Mouse (Mus musculus) CH12.LX (cell line): ENCODE results near the gene Atp23. TPM values are rescaled to one million over a fixed set of nuclear protein-coding genes. Genes with fewer than 3 reads are reported as not detected.

Source experiments
- DNase-seq: peaks from one replicate; pipeline ENCODE4 v3.0.0-alpha.2; 2013; ENCODE audit errors: extremely low read depth
- H3K27ac ChIP-seq: 2 replicates; pipeline ENCODE4 v1.5.1; 2012; ENCODE audit warnings: low read depth, mild to moderate bottlenecking, control low read depth, moderate library complexity; ENCODE audit not compliant: insufficient read depth
- H3K27me3 ChIP-seq: replicated peaks from 2 replicates; pipeline ENCODE3; 2012; ENCODE audit warnings: inconsistent platforms
- H3K36me3 ChIP-seq, 2 experiments: replicated peaks in 1 of 2; 2 replicates each; pipeline versions ENCODE3 to v1.6.1; 2012; ENCODE audit warnings: inconsistent platforms in 1 of 2, low read length in 1 of 2, mild to moderate bottlenecking in 1 of 2, mixed read lengths in 1 of 2, moderate library complexity in 1 of 2; ENCODE audit not compliant: control insufficient read depth in 1 of 2, insufficient read depth in 1 of 2
- H3K4me1 ChIP-seq, 2 experiments: 2 replicates each; pipeline ENCODE4 v1.6.1; 2012; ENCODE audit warnings: inconsistent platforms in 1 of 2, moderate library complexity in 1 of 2; ENCODE audit not compliant: insufficient read depth in 2 of 2, control insufficient read depth in 1 of 2
- H3K4me2 ChIP-seq: 2 replicates; pipeline ENCODE4 v1.6.1; 2012; ENCODE audit warnings: low read depth, mild to moderate bottlenecking, control low read depth; ENCODE audit not compliant: poor library complexity, insufficient read depth, severe bottlenecking
- H3K4me3 ChIP-seq, 3 experiments: fragments of 150-350 bp in 1 of 3; sonication (generic) in 1 of 3; replicated peaks in 1 of 3; 2 replicates each; pipeline versions ENCODE3 to v1.5.1; 2011 to 2012; ENCODE audit warnings: low read depth in 2 of 3, low read length in 2 of 3, mild to moderate bottlenecking in 2 of 3, moderate library complexity in 2 of 3, control low read depth in 1 of 3, improper control_type of control experiment in 1 of 3, inconsistent platforms in 1 of 3, mixed read lengths in 1 of 3; ENCODE audit not compliant: poor library complexity in 1 of 3
- H3K79me2 ChIP-seq: replicated peaks from 2 replicates; pipeline ENCODE4 v1.6.1; 2012; ENCODE audit warnings: mild to moderate bottlenecking, moderate library complexity; ENCODE audit not compliant: control insufficient read depth, poor library complexity, insufficient read depth, severe bottlenecking; ENCODE audit errors: extremely low read depth
- H3K9ac ChIP-seq: 2 replicates; pipeline ENCODE4 v1.6.1; 2012; ENCODE audit warnings: low read depth, mild to moderate bottlenecking, control low read depth, moderate library complexity; ENCODE audit not compliant: insufficient read depth
- H3K9me3 ChIP-seq: replicated peaks from 2 replicates; pipeline ENCODE3; 2012; ENCODE audit warnings: low read length, inconsistent platforms, mixed read lengths
- CTCF ChIP-seq, 2 experiments: IDR thresholded peaks in 1 of 2; conservative IDR thresholded peaks in 1 of 2; 2 replicates each; pipeline ENCODE4 v1.5.1; 2011 to 2012; ENCODE audit warnings: low read depth in 2 of 2, low read length in 2 of 2, improper control_type of control experiment in 1 of 2, inconsistent platforms in 1 of 2, mild to moderate bottlenecking in 1 of 2, moderate library complexity in 1 of 2
- ELF1 ChIP-seq: IDR thresholded peaks from 2 replicates; pipeline ENCODE4 v1.6.1; 2014; ENCODE audit warnings: low read depth, mild to moderate bottlenecking, inconsistent platforms, low read length, improper control_type of control experiment
- HCFC1 ChIP-seq: IDR thresholded peaks from 2 replicates; pipeline ENCODE4 v1.6.1; 2012; ENCODE audit warnings: low read depth, mild to moderate bottlenecking, inconsistent platforms, low read length, improper control_type of control experiment
- IRF4 ChIP-seq: IDR thresholded peaks from 2 replicates; pipeline ENCODE4 v1.6.1; 2014; ENCODE audit warnings: low read depth, mild to moderate bottlenecking, inconsistent platforms, low read length, improper control_type of control experiment
- JUN ChIP-seq: IDR thresholded peaks from 2 replicates; pipeline ENCODE4 v1.6.1; 2011; ENCODE audit warnings: low read depth, mild to moderate bottlenecking, low read length, improper control_type of control experiment, moderate library complexity; ENCODE audit not compliant: insufficient read depth
- JUND ChIP-seq: conservative IDR thresholded peaks from 2 replicates; pipeline ENCODE4 v1.6.1; 2011; ENCODE audit warnings: low read depth, low read length, improper control_type of control experiment
- NELFE ChIP-seq: IDR thresholded peaks from 2 replicates; pipeline ENCODE4 v1.6.1; 2011; ENCODE audit warnings: low read depth, low read length, improper control_type of control experiment
- PAX5 ChIP-seq: IDR thresholded peaks from 2 replicates; pipeline ENCODE4 v1.6.1; 2012; ENCODE audit warnings: low read length, inconsistent platforms, mixed read lengths
- POLR2A ChIP-seq: IDR thresholded peaks from 2 replicates; pipeline ENCODE4 v1.6.1; 2011; ENCODE audit warnings: low read depth, mild to moderate bottlenecking, improper control_type of control experiment, low read length
- POLR2AphosphoS2 ChIP-seq: IDR thresholded peaks from 2 replicates; pipeline ENCODE4 v1.6.1; 2011; ENCODE audit warnings: low read depth, low read length, improper control_type of control experiment
- RAD21 ChIP-seq: IDR thresholded peaks from 2 replicates; pipeline ENCODE4 v1.6.1; 2011; ENCODE audit warnings: low read depth, mild to moderate bottlenecking, low read length, improper control_type of control experiment, moderate library complexity
- SIN3A ChIP-seq: IDR thresholded peaks from 2 replicates; pipeline ENCODE4 v1.6.1; 2012; ENCODE audit warnings: low read length, improper control_type of control experiment, inconsistent platforms
- TBP ChIP-seq: conservative IDR thresholded peaks from 2 replicates; pipeline ENCODE4 v1.6.1; 2011; ENCODE audit warnings: low read depth, low read length, improper control_type of control experiment
- ZKSCAN1 ChIP-seq: IDR thresholded peaks from 2 replicates; pipeline ENCODE4 v1.6.1; 2012; ENCODE audit warnings: low read depth, inconsistent platforms, low read length, improper control_type of control experiment, borderline replicate concordance
- dilution Hi-C: fragments of 300-500 bp; cut with MboI; formaldehyde crosslinking; loops from 2 replicates; pipeline ENCODE4 v1.14.3; 2020; ENCODE audit warnings: low sequenced_read_pairs; ENCODE audit not compliant: extremely low pct_unique_long_range_greater_than_20kb, extremely low pct_ligation_motif_present
- in situ Hi-C: fragments of 300-500 bp; cut with MboI; formaldehyde crosslinking; loops from 3 replicates; pipeline ENCODE4 v1.14.3; 2019; ENCODE audit warnings: low sequenced_read_pairs, low pct_ligation_motif_present, low pct_unique_long_range_greater_than_20kb, mixed read lengths
- polyA plus RNA-seq: library from polyadenylated mRNA; unstranded; fragments of >175 nt; gene quantifications from 2 replicates; pipeline ENCODE4 v1.2.1, GENCODE M21; 2012; ENCODE audit warnings: low read depth; ENCODE audit not compliant: insufficient read length
- total RNA-seq, 2 experiments: library from RNA; depleted of rRNA; stranded (reverse); fragments of 300-350 nt in 1 of 2; fragments of >200 nt in 1 of 2; gene quantifications; 2 replicates each; pipeline ENCODE4 v1.2.3; 2012 to 2014

Gene Atp23
- total and polyA plus RNA-seq, 3 experiments: 16.7 to 18.9 (median 17.2) TPM

DNA sequence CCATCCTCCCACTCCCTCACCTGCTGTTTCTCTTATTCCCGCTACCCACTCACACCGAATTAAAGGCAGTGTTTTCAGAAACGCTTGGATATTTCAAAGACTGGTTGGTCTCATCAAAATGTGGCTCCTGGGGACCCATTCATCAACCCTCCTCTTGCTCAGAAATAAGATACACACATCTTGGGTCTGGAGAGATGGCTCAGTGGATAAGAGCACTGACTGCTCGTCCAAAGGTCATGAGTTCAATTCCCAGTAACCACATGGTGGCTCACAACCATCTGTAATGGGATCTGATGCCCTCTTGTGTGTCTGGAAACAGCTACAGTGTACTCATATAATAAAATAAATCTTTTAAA, 311 bp upstream of the Atp23 start:
- in situ Hi-C loops: no loop called here

DNA sequence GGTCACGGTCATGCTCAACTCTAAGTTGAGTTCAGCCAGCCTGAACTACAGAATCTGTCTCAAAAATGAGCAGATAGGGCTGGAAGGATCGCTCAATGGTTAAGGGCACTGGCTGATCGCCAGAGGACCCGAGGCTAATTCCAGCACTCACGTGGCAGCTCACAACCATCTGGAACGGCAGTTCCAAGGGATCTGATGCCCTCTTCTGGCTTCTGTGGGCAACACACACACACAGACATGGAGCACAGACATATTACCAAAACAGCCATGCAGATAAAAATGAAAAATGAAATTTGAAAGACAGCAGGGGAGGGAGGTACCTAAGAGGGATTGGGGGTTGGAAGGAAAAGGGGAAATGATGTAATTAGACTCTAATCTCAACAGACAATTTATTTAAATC, 5.3 kb downstream of the Atp23 start:
- Histone ChIP-seq H3K4me1 (peaks cover 4 to 9% of the 10 kb centered on the region in 2 experiments), H3K4me3 (no peak overlapping the region), H3K79me2 (no peaks in the 10 kb centered on the region), H3K27ac (no peak overlapping the region), H3K9ac (no peak overlapping the region), H3K4me2 (no peak overlapping the region), H3K27me3 (no peaks in the 10 kb centered on the region), H3K36me3 (peaks cover 42 to 66% of the 10 kb centered on the region in 2 experiments), H3K9me3 (no peaks in the 10 kb centered on the region)
- no peak for TF ChIP-seq POLR2AphosphoS2
- no peak for TF ChIP-seq RAD21
- no peak for TF ChIP-seq JUND
- no peak for TF ChIP-seq PAX5
- no peak for TF ChIP-seq ELF1
- peak in 1 of 2 experiments; percentile 15; a peak in 1 of 4 replicates for TF ChIP-seq CTCF (conservative IDR thresholded peaks at IDR 0.05 in 1 of 2, IDR thresholded peaks at IDR 0.05 in 1 of 2; ENCODE audit: low read depth in 2 of 2, low read length in 2 of 2)
- in situ Hi-C loops (no loop called here), dilution Hi-C loops (no loop called here)
- DNase-seq: no peak

More for the DNA sequence above, 311 bp upstream of the Atp23 start:
- dilution Hi-C loops: no loop called here
- no peaks in the 10 kb centered on the region for H3K9me3 ChIP-seq
- H3K9ac ChIP-seq: no peak overlapping the region
- TF ChIP-seq ZKSCAN1 (no peak), TBP (peak; percentile 96), NELFE (no peak), POLR2A (no peak; the same call in 1 of the 2 replicates), IRF4 (no peak), SIN3A (no peak), ELF1 (peak; percentile 42; the same call in 1 of the 2 replicates)
- peaks cover 7 to 16% of the 10 kb centered on the region in 2 experiments for H3K4me1 ChIP-seq
- peak overlapping the region; percentile 83 for H3K4me2 ChIP-seq
- no peaks in the 10 kb centered on the region for H3K79me2 ChIP-seq
- peak overlapping the region in 2 of 3 experiments; percentile 43 to 90 for H3K4me3 ChIP-seq
- DNase-seq: no peak
- H3K27me3 ChIP-seq: peaks cover 3% of the 10 kb centered on the region
- H3K36me3 ChIP-seq: peaks cover 9 to 18% of the 10 kb centered on the region in 2 experiments
- H3K27ac ChIP-seq: no peak overlapping the region

- H3K36me3 ChIP-seq: peaks cover 57 to 80% of the 10 kb centered on the region in 2 experiments
- TF ChIP-seq JUN: no peak
- no peak for TF ChIP-seq HCFC1
- TF ChIP-seq ZKSCAN1: no peak
- dilution Hi-C loops: no loop called here
These were observed 7.1 kb downstream of the Atp23 start for GRCm38 (mm10) chr10:126894061-126894460.

More at GRCm38 (mm10) chr10:126894061-126894460, 7.1 kb downstream of the Atp23 start:
- H3K9ac ChIP-seq: no peak overlapping the region
- no peak overlapping the region for H3K4me2 ChIP-seq
- DNase-seq: no peak
- H3K4me3 ChIP-seq: no peak overlapping the region
- no peaks in the 10 kb centered on the region for H3K4me1 ChIP-seq
- peaks cover 4% of the 10 kb centered on the region for H3K9me3 ChIP-seq
- no peaks in the 10 kb centered on the region for H3K27me3 ChIP-seq
- H3K27ac ChIP-seq: no peak overlapping the region
- in situ Hi-C loops: no loop called here
- H3K79me2 ChIP-seq: no peaks in the 10 kb centered on the region
